Mouse (Mus musculus): ENCODE results near the gene Clic3. TPM values are rescaled to one million over a fixed set of nuclear protein-coding genes. Genes with fewer than 3 reads are reported as not detected.

The Clic3 gene
- polyA plus RNA-seq, 1 experiment from 2014 or later: 0.25 TPM

- no peak overlapping the region for H3K4me3 ChIP-seq (replicated peaks)
- 56% methylated on average over 7 of the region's 7 CpGs for WGBS (ENCODE audit: insufficient replicate concordance)
- H3K27me3 ChIP-seq: no peaks in the 10 kb centered on the region
- peaks cover 38% of the 10 kb centered on the region for H3K4me1 ChIP-seq (replicated peaks)
- H3K4me2 ChIP-seq: no peak overlapping the region
- no peak overlapping the region for H3K27ac ChIP-seq
- DNase-seq: no peak
- H3K9me3 ChIP-seq (replicated peaks): no peaks in the 10 kb centered on the region
- H3K9ac ChIP-seq: no peak overlapping the region
- no peaks in the 10 kb centered on the region for H3K36me3 ChIP-seq
- no peak for ATAC-seq (ENCODE audit: low read depth)
Observed at GRCm38 (mm10) chr2:25488671-25489068, 32.0 kb downstream of the Clic3 start.

GRCm38 (mm10) chr2:25492988-25493387, 36.4 kb downstream of the Clic3 start:
- Histone ChIP-seq H3K4me3 (replicated peaks) (no peak overlapping the region), H3K4me1 (replicated peaks) (peaks cover 15% of the 10 kb centered on the region), H3K27me3 (no peaks in the 10 kb centered on the region), H3K9ac (no peak overlapping the region), H3K36me3 (no peaks in the 10 kb centered on the region), H3K27ac (no peak overlapping the region), H3K9me3 (replicated peaks) (no peaks in the 10 kb centered on the region), H3K4me2 (no peak overlapping the region)
- WGBS (ENCODE audit: insufficient replicate concordance): 63% methylated on average over 5 of the region's 5 CpGs
- ATAC-seq (ENCODE audit: low read depth) (no peak), DNase-seq (no peak)

- H3K36me3 ChIP-seq: no peaks in the 10 kb centered on the region
- no peak within 1 kb of the TSS for H3K4me3 ChIP-seq (replicated peaks)
- H3K4me2 ChIP-seq: no peak within 1 kb of the TSS
- ATAC-seq (ENCODE audit: low read depth): no peak
- 81% methylated on average over 5 of the region's 5 CpGs for WGBS (ENCODE audit: insufficient replicate concordance)
- H3K4me1 ChIP-seq (replicated peaks): peaks cover 14% of the 10 kb centered on the region
- no peaks in the 10 kb centered on the region for H3K9me3 ChIP-seq (replicated peaks)
- DNase-seq: no peak
- no peaks in the 10 kb centered on the region for H3K27me3 ChIP-seq
- no peak within 1 kb of the TSS for H3K27ac ChIP-seq
- H3K9ac ChIP-seq: no peak within 1 kb of the TSS
Observed at GRCm38 (mm10) chr2:25493476-25493961, 36.9 kb downstream of the Clic3 start, which contains the start of gene Lcn12. Gene Lcn12, minus strand, starts transcription at chr2:25493911.

DNA sequence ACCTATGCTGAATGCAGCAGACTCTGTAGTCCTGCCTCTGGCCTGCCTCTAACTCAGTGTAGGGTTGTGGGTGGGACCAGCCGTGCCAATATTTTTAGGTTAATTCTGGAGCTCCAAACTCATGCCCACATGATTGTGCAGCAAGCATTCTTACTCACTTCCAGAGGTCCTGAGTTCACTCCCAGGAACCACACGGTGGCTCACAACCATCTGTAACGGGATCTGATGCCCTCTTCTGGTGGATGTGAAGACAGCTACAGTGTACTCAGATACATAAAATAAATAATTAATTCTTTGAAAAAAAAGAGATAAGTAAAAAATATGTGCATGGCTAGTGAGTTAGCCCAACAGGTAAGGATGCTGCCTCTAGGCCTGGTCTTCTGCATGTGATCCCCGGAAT, 39.8 kb downstream of the Clic3 start:
- H3K9ac ChIP-seq: no peak overlapping the region
- DNase-seq (no peak), ATAC-seq (ENCODE audit: low read depth) (no peak)
- peaks cover 33% of the 10 kb centered on the region for H3K4me1 ChIP-seq (replicated peaks)
- H3K36me3 ChIP-seq: no peaks in the 10 kb centered on the region
- no peak overlapping the region for H3K4me3 ChIP-seq (replicated peaks)
- no peaks in the 10 kb centered on the region for H3K27me3 ChIP-seq
- H3K27ac ChIP-seq: no peak overlapping the region
- no peak overlapping the region for H3K4me2 ChIP-seq
- WGBS (ENCODE audit: insufficient replicate concordance): 37% methylated on average over 4 of the region's 4 CpGs
- no peaks in the 10 kb centered on the region for H3K9me3 ChIP-seq (replicated peaks)

- ATAC-seq (ENCODE audit: low read depth): no peak
Observed at GRCm38 (mm10) chr2:25497846-25498575, 41.4 kb downstream of the Clic3 start.

DNA sequence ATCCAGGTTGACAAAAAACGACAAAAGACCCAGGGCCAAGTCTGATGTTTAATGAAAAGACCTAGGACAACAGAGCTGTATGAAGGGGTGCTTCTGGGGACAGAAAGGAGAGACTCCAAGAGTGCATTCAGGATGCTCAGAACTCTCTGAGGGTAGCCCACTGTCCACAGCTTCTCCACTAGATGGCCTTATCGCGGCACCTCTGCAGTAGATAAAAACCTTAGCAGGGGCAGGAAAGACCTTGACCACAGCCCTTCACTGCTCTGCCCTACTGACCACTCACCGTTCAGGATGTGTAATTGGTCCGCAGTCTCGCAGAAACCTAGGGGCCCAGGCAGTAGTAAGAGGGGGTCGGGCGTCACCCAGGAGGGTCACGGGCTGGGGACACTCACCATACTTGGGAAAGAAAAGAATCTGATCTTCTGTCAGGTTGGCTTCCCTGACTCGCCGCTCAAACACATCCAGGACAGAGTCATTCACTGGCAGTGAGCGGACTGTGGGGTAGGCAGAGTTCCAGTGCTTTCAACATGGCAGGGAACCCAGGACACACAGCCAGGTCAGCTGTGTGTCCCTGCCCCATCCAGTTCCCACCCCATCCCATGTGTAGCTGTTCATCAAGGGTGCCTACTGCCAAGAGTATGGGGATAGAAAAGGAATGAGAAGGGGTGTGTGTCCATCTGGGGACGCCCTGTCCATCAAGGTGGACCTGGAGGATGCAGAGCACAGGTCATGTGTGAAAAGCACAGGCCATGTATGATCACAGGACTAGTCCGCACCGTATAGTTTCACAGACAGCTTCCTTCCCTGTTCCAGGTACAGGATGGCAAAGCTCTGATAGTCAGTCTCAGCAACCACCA, 42.2 kb downstream of the Clic3 start:
- Histone ChIP-seq H3K9me3 (replicated peaks) (no peaks in the 10 kb centered on the region), H3K4me3 (replicated peaks) (no peak overlapping the region), H3K4me1 (replicated peaks) (peaks cover 57% of the 10 kb centered on the region), H3K27ac (no peak overlapping the region), H3K4me2 (no peak overlapping the region; the same call in 1 of the 2 replicates), H3K9ac (no peak overlapping the region), H3K36me3 (peaks cover 13% of the 10 kb centered on the region), H3K27me3 (no peaks in the 10 kb centered on the region)
- ATAC-seq (ENCODE audit: low read depth): no peak
- 55% methylated on average over 15 of the region's 15 CpGs for WGBS (ENCODE audit: insufficient replicate concordance)
- no peak for DNase-seq

More at GRCm38 (mm10) chr2:25497846-25498575, 41.4 kb downstream of the Clic3 start:
- DNase-seq: no peak
- 47% methylated on average over 6 of the region's 6 CpGs for WGBS (ENCODE audit: insufficient replicate concordance)
- Histone ChIP-seq H3K27me3 (no peaks in the 10 kb centered on the region), H3K9ac (no peak overlapping the region), H3K9me3 (replicated peaks) (no peaks in the 10 kb centered on the region), H3K4me3 (replicated peaks) (no peak overlapping the region), H3K27ac (no peak overlapping the region), H3K4me2 (no peak overlapping the region), H3K4me1 (replicated peaks) (peaks cover 49% of the 10 kb centered on the region), H3K36me3 (peaks cover 4% of the 10 kb centered on the region)

DNA sequence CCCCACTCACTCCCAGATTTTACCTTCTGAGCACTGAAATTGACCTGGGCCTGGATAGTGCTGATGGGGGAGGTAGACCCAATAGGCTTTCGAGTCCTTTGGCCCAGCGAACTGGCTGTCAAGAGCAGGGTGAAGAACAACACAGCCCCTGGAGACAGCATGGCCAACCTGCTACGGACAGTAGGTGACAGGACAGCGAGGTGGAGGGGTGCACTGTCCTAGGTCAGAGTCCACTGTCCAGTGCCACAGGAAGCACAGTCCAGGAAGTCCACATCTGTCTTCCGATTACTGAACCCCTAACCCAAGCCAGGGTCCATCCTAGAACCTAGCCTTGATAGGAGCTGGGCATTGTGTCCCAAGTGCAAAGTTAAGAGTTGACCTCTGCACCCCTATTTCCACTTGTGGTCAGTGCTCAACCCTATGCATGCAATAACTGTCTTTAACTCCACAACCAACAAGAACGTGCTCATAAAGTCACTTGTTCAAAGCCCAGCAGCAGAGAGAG, 43.5 kb downstream of the Clic3 start:
- Histone ChIP-seq H3K9me3 (replicated peaks) (no peaks in the 10 kb centered on the region), H3K4me3 (replicated peaks) (peak overlapping the region; percentile 74), H3K4me2 (peak overlapping the region; percentile 84), H3K9ac (peak overlapping the region; percentile 87), H3K27me3 (no peaks in the 10 kb centered on the region), H3K36me3 (peaks cover 25% of the 10 kb centered on the region), H3K27ac (peak overlapping the region; percentile 74), H3K4me1 (replicated peaks) (peaks cover 69% of the 10 kb centered on the region)
- DNase-seq (no peak), ATAC-seq (ENCODE audit: low read depth) (peak; percentile 26)
- WGBS (ENCODE audit: insufficient replicate concordance): 57% methylated on average over 6 of the region's 6 CpGs

- H3K9ac ChIP-seq: peak within 1 kb of the TSS; percentile 87
- no peaks in the 10 kb centered on the region for H3K9me3 ChIP-seq (replicated peaks)
- peak within 1 kb of the TSS; percentile 87 for H3K27ac ChIP-seq
- DNase-seq (peak; percentile 79), ATAC-seq (ENCODE audit: low read depth) (peak; percentile 76)
- H3K36me3 ChIP-seq: peaks cover 31% of the 10 kb centered on the region
- H3K4me3 ChIP-seq (replicated peaks): peak within 1 kb of the TSS; percentile 74
- H3K4me1 ChIP-seq (replicated peaks): peaks cover 69% of the 10 kb centered on the region
- H3K4me2 ChIP-seq: peak within 1 kb of the TSS; percentile 84
- under 1% methylated on average over 35 of the region's 44 CpGs for WGBS (ENCODE audit: insufficient replicate concordance)
- no peaks in the 10 kb centered on the region for H3K27me3 ChIP-seq
Observed at GRCm38 (mm10) chr2:25500576-25501405, 44.2 kb downstream of the Clic3 start, which contains the start of gene Fbxw5. Gene Fbxw5, plus strand, starts transcription at chr2:25500750.

- Histone ChIP-seq H3K4me2 (peak within 1 kb of the TSS; percentile 84), H3K9me3 (replicated peaks) (no peaks in the 10 kb centered on the region), H3K27ac (peak within 1 kb of the TSS; percentile 87), H3K36me3 (peaks cover 34% of the 10 kb centered on the region), H3K4me3 (replicated peaks) (peak within 1 kb of the TSS; percentile 74), H3K9ac (peak within 1 kb of the TSS; percentile 87), H3K4me1 (replicated peaks) (peaks cover 69% of the 10 kb centered on the region), H3K27me3 (no peaks in the 10 kb centered on the region)
- ATAC-seq (ENCODE audit: low read depth): no peak
- DNase-seq: peak; percentile 29
- 72% methylated on average over 20 of the region's 20 CpGs for WGBS (ENCODE audit: insufficient replicate concordance)
Observed at GRCm38 (mm10) chr2:25501593-25502486, 45.2 kb downstream of the Clic3 start, which contains the start of gene C8g. Gene C8g, minus strand, starts transcription at chr2:25501719.

- peaks cover 65% of the 10 kb centered on the region for H3K4me1 ChIP-seq (replicated peaks)
- peak overlapping the region; percentile 87 for H3K9ac ChIP-seq
- ATAC-seq (ENCODE audit: low read depth) (peak; percentile 84), DNase-seq (peak; percentile 68)
- H3K27me3 ChIP-seq: no peaks in the 10 kb centered on the region
- 31% methylated on average over 3 of the region's 3 CpGs for WGBS (ENCODE audit: insufficient replicate concordance)
- peak overlapping the region; percentile 74; the same call in 1 of the 2 replicates for H3K4me3 ChIP-seq (replicated peaks)
- H3K4me2 ChIP-seq: peak overlapping the region; percentile 84
- peak overlapping the region; percentile 87 for H3K27ac ChIP-seq
- peaks cover 34% of the 10 kb centered on the region for H3K36me3 ChIP-seq
- no peaks in the 10 kb centered on the region for H3K9me3 ChIP-seq (replicated peaks)
Observed at GRCm38 (mm10) chr2:25502726-25503125, 46.1 kb downstream of the Clic3 start.

Measured in liver, embryonic 13.5 days (tissue).